Mouse (Mus musculus) urinary bladder, postnatal 14 days (tissue): ENCODE data around the gene Nectin3.
"Not testable (repeated sequence)": the region's sequence is repeated elsewhere in the genome, so short reads cannot be mapped to it uniquely, and the experiment has no call there.

ENCODE experiments used
- DNase-seq: peaks from one replicate; pipeline ENCODE4 v3.0.0; 2021; ENCODE audit warnings: low spot score

Gene Nectin3

GRCm38 (mm10) chr16:46416177-46416576 is 82.1 kb downstream of the Nectin3 start:
- DNase-seq, result no peak

- DNase-seq, result no peak
Observed at GRCm38 (mm10) chr16:46410739-46411057, 87.6 kb downstream of the Nectin3 start.

DNA sequence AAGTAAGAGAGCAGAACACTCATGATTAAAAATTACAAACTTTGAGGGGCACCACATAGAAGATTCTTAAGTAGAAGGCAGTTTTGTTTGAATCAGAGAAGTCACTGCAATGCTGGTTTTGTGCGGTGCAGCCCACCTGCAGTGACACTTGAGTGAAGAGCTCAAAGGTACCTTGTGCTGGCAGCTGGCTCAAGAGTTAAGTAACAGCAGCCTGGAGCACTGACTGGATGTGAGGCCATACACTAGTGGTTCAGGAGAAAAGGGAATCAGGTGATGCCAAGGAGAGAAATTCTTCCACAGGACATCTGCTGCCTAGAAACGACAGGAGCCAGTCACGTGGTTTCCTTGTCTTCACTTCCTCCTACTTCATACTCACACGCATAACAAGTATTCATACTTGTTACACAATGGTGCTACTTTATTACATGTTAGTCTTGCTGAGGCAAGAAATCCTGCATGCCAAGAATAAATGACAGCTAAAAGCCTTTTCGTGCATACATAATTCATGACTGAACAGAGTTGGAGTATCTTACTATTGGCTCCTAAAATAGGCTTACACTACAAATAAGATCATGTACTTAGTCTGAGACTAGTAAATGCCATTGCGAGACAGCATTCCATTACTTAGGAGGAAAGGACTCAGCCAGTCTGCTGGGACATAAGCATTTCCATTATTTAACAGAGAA is 88.1 kb downstream of the Nectin3 start:
- no peak for DNase-seq

DNA sequence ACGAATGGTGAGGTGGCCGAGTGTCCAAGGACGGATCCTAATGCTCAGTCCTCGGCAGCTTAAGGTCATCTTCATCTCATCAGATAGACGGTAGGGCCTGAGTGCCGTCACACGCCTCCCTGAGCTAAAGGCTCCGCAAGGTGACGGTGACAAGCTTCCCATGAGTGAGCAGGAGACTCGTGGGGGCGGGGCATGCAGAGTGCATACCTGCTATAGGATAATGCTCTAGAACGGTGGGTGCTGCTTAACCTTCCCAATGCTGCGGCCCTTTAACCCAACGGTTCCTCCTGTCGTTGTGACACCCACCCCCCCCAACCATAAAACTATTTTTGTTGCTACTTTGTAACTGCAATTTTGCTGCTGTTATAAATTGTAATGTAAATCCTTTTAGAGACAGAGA is 90.3 kb downstream of the Nectin3 start:
- DNase-seq, result no peak

- DNase-seq, result no peak
Observed at GRCm38 (mm10) chr16:46406844-46407639, 91.3 kb downstream of the Nectin3 start.

- no peak for DNase-seq
Observed at GRCm38 (mm10) chr16:46397945-46398344, 100.4 kb downstream of the Nectin3 start.

GRCm38 (mm10) chr16:46389415-46390033 is 108.8 kb downstream of the Nectin3 start:
- no peak for DNase-seq

GRCm38 (mm10) chr16:46388527-46389414 is 109.6 kb downstream of the Nectin3 start:
- no peak for DNase-seq

DNA sequence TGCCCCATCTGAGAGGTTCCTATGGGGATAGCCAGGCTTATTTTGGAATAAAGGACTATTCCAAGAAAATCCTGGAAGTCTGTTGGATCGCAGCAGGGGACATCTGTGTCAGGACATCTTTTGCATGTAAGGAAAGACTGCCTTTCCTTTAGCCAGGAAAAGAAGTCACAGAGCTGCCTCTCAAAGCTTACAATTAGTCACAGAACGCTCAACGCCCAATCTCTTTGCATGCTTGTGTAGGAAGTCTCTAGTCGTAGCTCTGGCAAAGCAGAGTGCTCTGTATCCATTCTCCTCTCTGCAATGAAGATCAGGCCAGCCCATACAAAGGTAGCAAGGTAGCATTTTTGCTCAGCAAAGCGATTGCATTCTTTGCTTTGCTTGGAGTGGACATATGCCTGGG is 114.0 kb downstream of the Nectin3 start:
- no peak for DNase-seq

DNA sequence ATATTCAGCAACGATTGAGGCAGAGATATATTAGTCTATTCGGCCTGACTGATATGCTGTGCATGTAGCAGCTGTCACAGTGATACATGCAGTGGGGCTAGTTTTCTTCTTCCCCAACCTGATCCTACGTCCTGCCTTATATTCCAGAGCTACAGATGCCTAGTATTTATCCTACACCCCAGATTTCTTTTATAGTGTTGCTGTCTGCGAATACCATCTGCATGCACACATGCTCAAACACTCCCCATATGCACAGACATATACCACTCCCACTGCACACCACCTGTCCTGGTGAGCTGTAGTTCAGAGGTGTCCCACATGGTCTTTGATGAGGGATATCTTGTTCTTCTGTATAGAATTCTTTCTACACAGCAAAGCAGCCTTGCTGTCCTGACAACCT is 115.0 kb downstream of the Nectin3 start:
- no peak for DNase-seq

DNA sequence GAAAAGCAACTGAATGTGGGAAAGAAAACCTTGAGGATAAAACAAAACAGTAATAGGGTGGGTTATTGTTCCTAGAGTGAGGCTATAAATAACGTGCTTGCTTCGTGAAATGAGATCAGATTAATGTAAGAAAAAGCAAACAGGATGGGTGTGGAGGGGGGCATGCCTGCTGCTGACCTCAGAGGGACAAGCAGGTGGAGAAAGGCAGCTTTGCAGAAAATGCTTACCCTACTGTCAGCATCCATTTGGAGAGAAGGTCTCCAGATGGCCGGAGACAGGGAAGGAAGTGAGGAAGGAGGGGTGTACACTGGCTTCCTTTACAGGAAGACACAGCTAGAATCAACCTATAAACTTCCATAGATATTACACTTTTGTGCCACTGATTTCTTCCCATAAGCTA is 121.8 kb downstream of the Nectin3 start:
- no peak for DNase-seq

DNA sequence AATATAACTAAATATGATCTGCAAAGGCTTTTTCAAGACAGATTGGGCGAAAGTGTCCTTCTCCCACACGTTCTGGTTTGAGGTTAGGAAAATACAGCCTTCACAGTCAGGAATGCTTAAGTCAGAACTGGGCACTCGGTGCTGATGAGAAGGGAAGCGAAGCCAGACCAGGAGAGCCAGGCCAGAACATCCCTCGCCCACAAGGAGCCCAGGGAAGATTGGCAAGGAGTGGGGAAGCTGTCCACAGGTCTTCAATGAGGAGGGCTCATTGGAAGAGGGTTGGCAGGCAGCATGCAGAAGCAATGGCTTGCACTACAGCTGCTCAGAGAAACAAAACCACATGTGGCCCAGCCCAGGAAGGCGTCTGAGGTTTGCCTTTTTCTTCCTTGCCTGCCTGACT is 136.3 kb downstream of the Nectin3 start:
- no peak for DNase-seq

GRCm38 (mm10) chr16:46357658-46358057 is 140.7 kb downstream of the Nectin3 start:
- DNase-seq, result not testable (repeated sequence)

GRCm38 (mm10) chr16:46356663-46357062 is 141.7 kb downstream of the Nectin3 start:
- no peak for DNase-seq
